Mouse (Mus musculus): ENCODE results near the gene Ext2.

Gene Ext2

DNA sequence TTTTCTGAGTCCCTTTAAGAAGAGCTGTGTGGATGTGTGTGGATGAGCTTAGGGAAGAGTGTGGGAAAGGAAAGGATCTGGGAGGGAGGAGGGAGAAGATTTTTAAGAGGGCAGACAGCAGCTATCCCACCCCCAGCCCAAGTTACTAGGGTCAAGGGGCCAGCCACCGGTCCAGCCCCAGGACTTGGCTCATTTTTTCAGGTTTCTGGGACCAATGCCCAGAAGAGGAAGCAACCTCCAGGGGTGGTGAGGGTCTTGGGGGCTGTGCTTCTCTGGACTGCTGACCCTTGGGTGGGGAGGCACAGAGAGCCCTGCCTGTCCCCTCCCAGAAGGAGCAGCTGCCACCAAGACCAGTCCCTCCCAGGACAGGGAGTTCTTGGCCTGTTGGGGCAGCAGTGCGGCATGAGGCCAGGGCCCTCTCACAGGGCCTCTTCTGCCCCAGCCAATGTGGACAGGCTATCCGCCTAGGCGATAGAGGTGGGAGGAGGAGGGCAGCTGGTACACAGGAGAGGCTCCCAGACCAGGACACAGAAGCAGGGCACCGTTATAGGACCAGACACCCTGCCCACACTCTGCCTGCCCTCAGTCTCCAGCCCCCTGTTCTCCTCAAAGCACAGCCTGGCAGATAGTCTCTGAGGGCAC is 203.0 kb downstream of the Ext2 start:
- DNase-seq (ENCODE audit: low read depth, low spot score) = no peak

DNA sequence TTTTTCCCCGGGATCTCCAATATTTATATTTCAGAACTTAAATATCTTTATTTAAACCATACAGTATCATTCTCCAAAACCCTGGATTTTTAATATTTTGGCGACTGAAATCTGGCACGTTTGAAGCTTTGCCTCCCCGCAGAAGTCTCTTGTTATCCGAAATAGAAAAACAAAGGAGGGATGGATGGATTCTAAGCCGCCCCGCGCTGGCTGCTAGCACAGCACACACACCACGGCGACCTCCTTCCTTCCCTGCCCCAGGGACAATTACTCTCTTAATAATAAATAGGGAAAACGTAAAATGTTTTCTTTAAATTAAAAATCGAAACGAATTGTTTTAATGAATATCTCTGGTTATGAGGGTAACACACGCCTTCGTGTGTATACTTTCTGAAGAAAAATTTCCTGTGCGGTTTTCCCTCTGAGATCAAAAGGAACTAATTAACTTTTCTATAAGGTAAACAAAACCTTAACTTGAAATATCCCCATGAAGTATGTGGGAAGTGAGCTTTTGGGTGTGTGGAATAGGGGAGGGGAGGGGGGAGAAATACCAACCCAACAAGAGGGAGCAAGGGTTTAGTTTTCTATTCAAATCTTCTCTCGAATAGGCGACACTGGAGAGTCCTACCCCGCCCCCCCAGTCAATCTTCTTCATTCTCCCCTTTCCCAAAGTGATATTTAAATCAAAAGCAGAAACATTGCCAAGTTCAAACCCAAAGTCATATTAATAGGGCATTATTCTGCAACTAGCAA is 203.7 kb downstream of the Ext2 start:
- DNase-seq (ENCODE audit: low read depth, low spot score) = no peak

DNA sequence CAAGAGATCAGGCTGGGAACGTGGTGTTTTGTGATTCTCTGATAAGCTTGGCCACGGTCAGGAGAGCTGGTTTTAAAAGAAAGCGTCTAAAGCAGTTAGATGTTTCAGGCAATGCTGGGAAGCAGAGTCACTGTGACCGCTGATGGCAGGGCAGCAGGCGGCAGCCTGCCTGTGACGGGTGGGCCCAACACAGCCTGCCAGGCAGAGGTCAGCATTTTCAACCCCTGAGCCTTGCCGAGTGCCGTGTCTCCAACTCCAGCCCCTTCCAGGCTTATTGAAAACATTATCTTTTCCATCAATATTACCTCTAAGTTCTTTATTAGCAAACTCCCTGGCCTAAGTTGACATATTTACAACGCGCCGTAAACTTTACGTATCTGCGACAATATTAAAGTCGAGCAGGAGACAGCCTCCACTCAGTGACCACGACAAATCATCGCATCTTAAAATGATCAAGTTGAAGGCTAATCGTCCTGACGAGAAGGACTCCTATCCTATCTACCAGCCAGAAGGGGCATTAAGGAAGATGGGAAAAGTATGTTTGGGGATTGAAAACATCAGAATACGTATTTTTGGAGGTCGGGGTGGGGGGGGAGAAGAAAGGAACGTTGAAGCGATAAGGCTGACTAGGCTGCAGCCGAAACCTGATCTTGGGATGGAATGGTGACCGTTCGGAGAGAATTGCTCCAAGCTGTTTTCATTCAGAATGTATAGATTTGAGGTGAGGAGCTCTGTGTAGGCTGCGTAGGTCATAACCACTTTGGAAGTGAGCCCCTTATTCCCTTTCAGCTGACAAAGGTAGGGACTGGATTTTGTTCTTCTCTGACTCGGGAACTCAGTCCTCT is 206.3 kb downstream of the Ext2 start:
- no peak for DNase-seq (ENCODE audit: low read depth, low spot score)

DNA sequence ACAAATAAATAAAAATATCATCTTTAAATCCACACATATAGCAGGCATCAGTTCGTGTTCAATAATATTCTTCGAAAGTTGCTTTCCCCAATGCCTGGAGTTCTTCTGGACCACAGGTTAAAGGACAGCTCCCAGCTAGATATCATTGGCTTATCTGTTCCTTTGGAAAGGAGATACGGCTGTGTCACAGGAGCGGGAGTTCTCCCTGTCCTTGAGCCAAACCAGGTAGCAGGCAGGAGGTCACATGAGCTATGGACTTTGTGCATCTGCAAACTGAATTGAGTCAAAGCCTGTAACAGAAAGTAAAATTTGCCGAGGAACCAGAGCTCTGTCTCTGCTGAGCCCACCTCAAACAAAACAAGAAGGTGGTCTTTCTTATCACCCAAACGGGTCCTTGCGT is 209.3 kb downstream of the Ext2 start:
- DNase-seq (ENCODE audit: low read depth, low spot score) = no peak

Data from ES-CJ7 (cell line).